Mouse (Mus musculus): ENCODE measurements around the gene Gm10024.
"Not testable (repeated sequence)": the region's sequence is repeated elsewhere in the genome, so short reads cannot be mapped to it uniquely, and the experiment has no call there.

Gm10024 gene

GRCm38 (mm10) chr10:77711157-77711556 lies at the start of gene Gm10024:
TSS of gene Gm10024 (plus strand) at chr10:77711457.
- DNase-seq (ENCODE audit: low spot score), result not testable (repeated sequence)

- DNase-seq (ENCODE audit: low spot score), result no peak
Measured at GRCm38 (mm10) chr10:77663949-77664665, 47.1 kb upstream of the Gm10024 start.

GRCm38 (mm10) chr10:77666342-77666741 lies 44.9 kb upstream of the Gm10024 start:
- no peak for DNase-seq (ENCODE audit: low spot score)

GRCm38 (mm10) chr10:77667402-77667801 lies 43.9 kb upstream of the Gm10024 start:
- DNase-seq (ENCODE audit: low spot score), result no peak

GRCm38 (mm10) chr10:77670710-77671109 lies 40.5 kb upstream of the Gm10024 start:
- DNase-seq (ENCODE audit: low spot score), result no peak

- DNase-seq (ENCODE audit: low spot score), result no peak
Measured at GRCm38 (mm10) chr10:77671519-77671918, 39.7 kb upstream of the Gm10024 start.

- no peak for DNase-seq (ENCODE audit: low spot score)
Measured at GRCm38 (mm10) chr10:77673765-77674164, 37.5 kb upstream of the Gm10024 start.

- no peak for DNase-seq (ENCODE audit: low spot score)
Measured at GRCm38 (mm10) chr10:77677562-77677961, 33.7 kb upstream of the Gm10024 start.

GRCm38 (mm10) chr10:77682994-77683393 lies 28.3 kb upstream of the Gm10024 start:
- no peak for DNase-seq (ENCODE audit: low spot score)

- DNase-seq (ENCODE audit: low spot score), result no peak
Measured at GRCm38 (mm10) chr10:77684181-77684580, 27.1 kb upstream of the Gm10024 start.

GRCm38 (mm10) chr10:77685895-77686664 lies 25.2 kb upstream of the Gm10024 start, which contains the start of gene Tspear:
TSS of gene Tspear (plus strand) at chr10:77686569.
- no peak for DNase-seq (ENCODE audit: low spot score)

GRCm38 (mm10) chr10:77687021-77687420 lies 24.2 kb upstream of the Gm10024 start:
- DNase-seq (ENCODE audit: low spot score), result no peak

- not testable (repeated sequence) for DNase-seq (ENCODE audit: low spot score)
Measured at GRCm38 (mm10) chr10:77690356-77690807, 20.9 kb upstream of the Gm10024 start, which contains the start of gene Gm19402. TSS of gene Gm19402 (minus strand) at chr10:77690757.

- DNase-seq (ENCODE audit: low spot score), result no peak
Measured at GRCm38 (mm10) chr10:77697133-77697532, 14.1 kb upstream of the Gm10024 start, which contains the start of gene Gm9508. TSS of gene Gm9508 (minus strand) at chr10:77697233.

GRCm38 (mm10) chr10:77706326-77706725 lies 4.9 kb upstream of the Gm10024 start, which contains the start of gene Gm10272:
TSS of gene Gm10272 (plus strand) at chr10:77706626.
- DNase-seq (ENCODE audit: low spot score), result no peak

GRCm38 (mm10) chr10:77709831-77710230 lies 1.4 kb upstream of the Gm10024 start:
- DNase-seq (ENCODE audit: low spot score), result no peak

GRCm38 (mm10) chr10:77713734-77714133 lies 2.5 kb downstream of the Gm10024 start:
- DNase-seq (ENCODE audit: low spot score), result no peak

- DNase-seq (ENCODE audit: low spot score), result no peak
Measured at GRCm38 (mm10) chr10:77715507-77715906, 4.2 kb downstream of the Gm10024 start, which contains the start of gene Gm10142. TSS of gene Gm10142 (plus strand) at chr10:77715807.

GRCm38 (mm10) chr10:77720299-77720698 lies 9.0 kb downstream of the Gm10024 start, which contains the start of gene Krtap12-1:
TSS of gene Krtap12-1 (plus strand) at chr10:77720599.
- not testable (repeated sequence) for DNase-seq (ENCODE audit: low spot score)

GRCm38 (mm10) chr10:77724855-77725254 lies 13.6 kb downstream of the Gm10024 start:
- DNase-seq (ENCODE audit: low spot score), result no peak

GRCm38 (mm10) chr10:77726186-77726585 lies 14.9 kb downstream of the Gm10024 start, which contains the start of gene Gm10100:
TSS of gene Gm10100 (plus strand) at chr10:77726486.
- no peak for DNase-seq (ENCODE audit: low spot score)

GRCm38 (mm10) chr10:77728280-77728679 lies 17.0 kb downstream of the Gm10024 start:
- no peak for DNase-seq (ENCODE audit: low spot score)

GRCm38 (mm10) chr10:77729241-77729640 lies 18.0 kb downstream of the Gm10024 start:
- no peak for DNase-seq (ENCODE audit: low spot score)
